Mouse (Mus musculus) liver, embryonic 13.5 days (tissue): ENCODE results near the gene Spdya. TPM values are rescaled to one million over a fixed set of nuclear protein-coding genes. Genes with fewer than 3 reads are reported as not detected.

Source experiments
- ATAC-seq: fragments of 200-750 bp; cut with Nextera tagmentation; 2 replicates; pipeline ENCODE4 v1.8.0; 2017; ENCODE audit warnings: low read depth, mild to moderate bottlenecking, moderate number of reproducible peaks, moderate library complexity
- DNase-seq: peaks from one replicate; pipeline ENCODE4 v3.0.0; 2022
- H3K27ac ChIP-seq: fragments of 300-500 bp; sonication (generic); 2 replicates; pipeline ENCODE4 v1.5.1; 2015; ENCODE audit warnings: moderate library complexity, mild to moderate bottlenecking, inconsistent platforms
- H3K27me3 ChIP-seq: fragments of 300-500 bp; sonication (generic); 2 replicates; pipeline ENCODE4 v1.6.1; 2015; ENCODE audit warnings: mild to moderate bottlenecking, inconsistent platforms
- H3K36me3 ChIP-seq: fragments of 300-500 bp; sonication (generic); 2 replicates; pipeline ENCODE4 v1.6.1; 2015; ENCODE audit warnings: mild to moderate bottlenecking, inconsistent platforms
- H3K4me1 ChIP-seq: fragments of 300-500 bp; sonication (generic); replicated peaks from 2 replicates; pipeline ENCODE4 v1.6.1; 2015; ENCODE audit warnings: inconsistent platforms
- H3K4me2 ChIP-seq: fragments of 300-500 bp; sonication (generic); 2 replicates; pipeline ENCODE4 v1.6.1; 2015; ENCODE audit warnings: inconsistent platforms, mild to moderate bottlenecking, moderate library complexity
- H3K4me3 ChIP-seq: fragments of 300-500 bp; sonication (generic); replicated peaks from 2 replicates; pipeline ENCODE4 v1.5.1; 2015; ENCODE audit warnings: mild to moderate bottlenecking, inconsistent platforms
- H3K9ac ChIP-seq: fragments of 300-500 bp; sonication (generic); 2 replicates; pipeline ENCODE4 v1.6.1; 2015; ENCODE audit warnings: mild to moderate bottlenecking, inconsistent platforms
- H3K9me3 ChIP-seq: fragments of 300-500 bp; sonication (generic); replicated peaks from 2 replicates; pipeline ENCODE4 v1.6.1; 2016; ENCODE audit warnings: inconsistent platforms
- WGBS: fragments of 180-500 bp; shearing (Covaris S2); methylation state at CpG from one replicate; pipeline ENCODE4 v1.1.7; 2015; ENCODE audit not compliant: insufficient replicate concordance; 5-methylcytosine and 5-hydroxymethylcytosine counted together
- polyA plus RNA-seq: library from polyadenylated mRNA; unstranded; fragments of >200 nt; fragmentation: Nextera tagmentation; extraction: Ambion mirVana; gene quantifications from 2 replicates; pipeline ENCODE4 v1.2.1, GENCODE M21; 2015

The Spdya gene
- polyA plus RNA-seq, 1 experiment from 2014 or later, result 0.23 TPM

- H3K4me1 ChIP-seq, result no peaks in the 10 kb centered on the region
- H3K9me3 ChIP-seq, result no peaks in the 10 kb centered on the region
- ATAC-seq (no peak), DNase-seq (peak; percentile 5)
- no peak overlapping the region for H3K4me2 ChIP-seq
- no peak overlapping the region for H3K27ac ChIP-seq
- H3K36me3 ChIP-seq, result no peaks in the 10 kb centered on the region
- H3K4me3 ChIP-seq, result no peak overlapping the region
- no peak overlapping the region for H3K9ac ChIP-seq
- H3K27me3 ChIP-seq, result 0 out of 2 replicates have a peak, but pooled peaks cover 3% of the 10 kb centered on the region
Observed at GRCm38 (mm10) chr17:71561631-71562030, 9.8 kb downstream of the Spdya start.

GRCm38 (mm10) chr17:71579176-71579705, 27.4 kb downstream of the Spdya start:
- ATAC-seq (no peak), DNase-seq (no peak)
- no peaks in the 10 kb centered on the region for H3K27me3 ChIP-seq
- H3K4me3 ChIP-seq, result no peak overlapping the region
- H3K4me1 ChIP-seq, result no peaks in the 10 kb centered on the region
- no peak overlapping the region for H3K9ac ChIP-seq
- no peak overlapping the region for H3K27ac ChIP-seq
- H3K4me2 ChIP-seq, result no peak overlapping the region
- WGBS, result 71% methylated on average over 1 of the region's 1 CpGs
- no peaks in the 10 kb centered on the region for H3K36me3 ChIP-seq
- H3K9me3 ChIP-seq, result no peaks in the 10 kb centered on the region

- Histone ChIP-seq H3K9me3 (no peaks in the 10 kb centered on the region), H3K4me3 (peak overlapping the region; percentile 79), H3K9ac (peak overlapping the region; percentile 83), H3K4me1 (peaks cover 35% of the 10 kb centered on the region), H3K36me3 (no peaks in the 10 kb centered on the region), H3K4me2 (peak overlapping the region; percentile 85), H3K27ac (peak overlapping the region; percentile 84), H3K27me3 (0 out of 2 replicates have a peak, but pooled peaks cover 5% of the 10 kb centered on the region)
- peak; percentile 66 for ATAC-seq
- DNase-seq, result no peak
- WGBS, result under 1% methylated on average over 48 of the region's 48 CpGs
Observed at GRCm38 (mm10) chr17:71597881-71598658, 46.2 kb downstream of the Spdya start.

GRCm38 (mm10) chr17:71598659-71599554, 47.0 kb downstream of the Spdya start:
- Histone ChIP-seq H3K36me3 (no peaks in the 10 kb centered on the region), H3K27ac (peak overlapping the region; percentile 84), H3K9ac (peak overlapping the region; percentile 83), H3K4me1 (peaks cover 35% of the 10 kb centered on the region), H3K9me3 (no peaks in the 10 kb centered on the region), H3K4me2 (peak overlapping the region; percentile 85), H3K27me3 (0 out of 2 replicates have a peak, but pooled peaks cover 5% of the 10 kb centered on the region), H3K4me3 (peak overlapping the region; percentile 79)
- peak; percentile 96 for ATAC-seq
- DNase-seq, result peak; percentile 89
- 4% methylated on average over 42 of the region's 42 CpGs for WGBS

- Histone ChIP-seq H3K36me3 (peaks cover 18% of the 10 kb centered on the region), H3K4me2 (peak within 1 kb of the TSS; percentile 96), H3K9ac (peak within 1 kb of the TSS; percentile 96), H3K9me3 (no peaks in the 10 kb centered on the region), H3K27me3 (no peaks in the 10 kb centered on the region), H3K4me3 (peak within 1 kb of the TSS; percentile 98), H3K4me1 (peaks cover 42% of the 10 kb centered on the region), H3K27ac (peak within 1 kb of the TSS; percentile 66)
- ATAC-seq (peak; percentile 98), DNase-seq (peak; percentile 94)
- WGBS, result 2% methylated on average over 40 of the region's 40 CpGs
Observed at GRCm38 (mm10) chr17:71615638-71616318, 63.9 kb downstream of the Spdya start, which contains the start of gene Wdr43. Gene Wdr43 (plus strand): TSS chr17:71615895.

- WGBS, result under 1% methylated on average over 73 of the region's 73 CpGs
- no peaks in the 10 kb centered on the region for H3K9me3 ChIP-seq
- DNase-seq (peak; percentile 19), ATAC-seq (peak; percentile 56)
- peaks cover 45% of the 10 kb centered on the region for H3K4me1 ChIP-seq
- peaks cover 20% of the 10 kb centered on the region for H3K36me3 ChIP-seq
- peak overlapping the region; percentile 66 for H3K27ac ChIP-seq
- H3K4me3 ChIP-seq, result peak overlapping the region; percentile 98
- no peaks in the 10 kb centered on the region for H3K27me3 ChIP-seq
- H3K4me2 ChIP-seq, result peak overlapping the region; percentile 96
- peak overlapping the region; percentile 96 for H3K9ac ChIP-seq
Observed at GRCm38 (mm10) chr17:71616319-71617032, 64.6 kb downstream of the Spdya start.

- peak overlapping the region; percentile 66; the same call in 1 of the 2 replicates for H3K27ac ChIP-seq
Observed at GRCm38 (mm10) chr17:71617033-71617362, 65.1 kb downstream of the Spdya start.

GRCm38 (mm10) chr17:71617974-71618373, 66.1 kb downstream of the Spdya start:
- peaks cover 22% of the 10 kb centered on the region for H3K36me3 ChIP-seq
- H3K27ac ChIP-seq, result no peak overlapping the region
- ATAC-seq (no peak), DNase-seq (no peak)
- peak overlapping the region; percentile 96 for H3K9ac ChIP-seq
- H3K4me2 ChIP-seq, result peak overlapping the region; percentile 96
- peaks cover 49% of the 10 kb centered on the region for H3K4me1 ChIP-seq
- H3K27me3 ChIP-seq, result no peaks in the 10 kb centered on the region
- H3K9me3 ChIP-seq, result no peaks in the 10 kb centered on the region
- H3K4me3 ChIP-seq, result peak overlapping the region; percentile 98
- WGBS, result 21% methylated on average over 4 of the region's 4 CpGs

More at GRCm38 (mm10) chr17:71617033-71617362, 65.1 kb downstream of the Spdya start:
- Histone ChIP-seq H3K9me3 (no peaks in the 10 kb centered on the region), H3K4me1 (peaks cover 49% of the 10 kb centered on the region), H3K4me2 (peak overlapping the region; percentile 96), H3K4me3 (peak overlapping the region; percentile 98), H3K9ac (peak overlapping the region; percentile 96), H3K27me3 (no peaks in the 10 kb centered on the region), H3K36me3 (peaks cover 22% of the 10 kb centered on the region)
- WGBS, result 0% methylated on average over 10 of the region's 10 CpGs
- DNase-seq, result no peak
- no peak for ATAC-seq

- Histone ChIP-seq H3K4me2 (no peak overlapping the region), H3K4me3 (no peak overlapping the region), H3K9me3 (no peaks in the 10 kb centered on the region), H3K27me3 (no peaks in the 10 kb centered on the region), H3K4me1 (no peaks in the 10 kb centered on the region), H3K9ac (no peak overlapping the region), H3K36me3 (peaks cover 89% of the 10 kb centered on the region), H3K27ac (no peak overlapping the region)
- 84% methylated on average over 10 of the region's 10 CpGs for WGBS
- ATAC-seq (no peak), DNase-seq (no peak)
Observed at GRCm38 (mm10) chr17:71631806-71632205, 79.9 kb downstream of the Spdya start.

GRCm38 (mm10) chr17:71633350-71633749, 81.5 kb downstream of the Spdya start:
- 74% methylated on average over 8 of the region's 8 CpGs for WGBS
- no peaks in the 10 kb centered on the region for H3K4me1 ChIP-seq
- H3K27ac ChIP-seq, result no peak overlapping the region
- no peak overlapping the region for H3K9ac ChIP-seq
- peaks cover 90% of the 10 kb centered on the region for H3K36me3 ChIP-seq
- H3K9me3 ChIP-seq, result no peaks in the 10 kb centered on the region
- DNase-seq (no peak), ATAC-seq (no peak)
- no peak overlapping the region for H3K4me3 ChIP-seq
- no peak overlapping the region for H3K4me2 ChIP-seq
- H3K27me3 ChIP-seq, result no peaks in the 10 kb centered on the region
